7 mouse cellular contexts compared by ENCODE assay signal in the genomic region with DNA sequence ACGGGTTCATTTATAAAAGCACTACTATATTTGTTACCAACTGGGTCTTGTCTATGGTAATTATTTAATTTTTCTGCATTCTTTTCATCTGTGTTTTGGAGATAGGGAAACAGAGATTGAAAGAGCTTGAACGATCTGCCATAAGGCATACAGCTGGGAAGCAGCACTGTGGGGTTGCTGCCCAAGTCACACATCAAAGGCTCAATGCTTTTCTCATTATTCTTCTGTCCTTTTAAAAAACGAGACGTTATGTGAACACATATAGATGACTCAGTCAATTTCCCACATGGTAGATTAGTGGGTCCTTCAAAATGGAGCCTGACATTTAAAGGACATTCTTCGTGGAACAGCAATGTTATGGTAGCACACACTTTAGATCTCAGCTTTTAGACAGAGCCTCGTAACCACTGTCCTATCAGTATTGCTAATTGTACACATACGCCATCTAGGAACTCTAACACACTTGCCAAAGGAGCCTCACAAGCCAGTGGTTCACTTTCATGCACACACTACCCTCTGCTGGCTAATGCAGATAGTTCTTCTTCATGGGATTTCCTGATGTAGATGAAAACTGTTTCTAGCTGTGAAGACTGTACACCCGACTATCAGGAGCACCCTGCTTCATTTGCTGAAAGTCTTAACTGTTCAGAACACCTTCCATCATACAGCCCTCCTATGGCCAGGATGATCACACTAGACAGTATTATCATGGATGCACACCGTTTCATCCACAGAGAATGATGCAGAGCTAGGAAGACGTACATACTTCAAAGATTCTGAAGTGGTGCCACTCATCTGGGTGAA.
DNase-seq lines count a peak whose midpoint lies in the region; ATAC-seq and TF ChIP-seq lines count a peak whose summit lies in the region.

No protein-coding gene starts in this region.

- WGBS in liver, adult 2 months: 84% methylated on average over 10 of the region's 10 CpGs
- 76% methylated on average over 10 of the region's 10 CpGs for WGBS in forebrain, embryonic 12.5 days

- intact Hi-C loops in gastrocnemius, postnatal 36 days (cut with DNase I): no loop called here

- no peak for TF ChIP-seq CTCF in liver, adult 2 months (IDR thresholded peaks at IDR 0.05; ENCODE audit: low read depth, low read length)

- no peaks in the 10 kb centered on the region for H3K27me3 ChIP-seq in liver, adult 2 months (ENCODE audit: control insufficient read depth, insufficient read depth, low read length)
- H3K27me3 ChIP-seq in forebrain, embryonic 12.5 days: no peaks in the 10 kb centered on the region

- no peak overlapping the region for H3K9ac ChIP-seq in liver, adult 2 months (ENCODE audit: low read depth, low read length)
- H3K9ac ChIP-seq in forebrain, embryonic 12.5 days: no peak overlapping the region

- H3K9me3 ChIP-seq in forebrain, embryonic 12.5 days: no peaks in the 10 kb centered on the region

- peak; percentile 7 for DNase-seq in liver, adult 2 months (ENCODE audit: extremely low read depth, low read depth, low spot score)
- no peak for DNase-seq in liver
- peak; percentile 33 for DNase-seq in ZHBTc4 (ENCODE audit: low read depth, low spot score)
- peak; percentile 44 for DNase-seq in layer of hippocampus, adult 9-10 months (ENCODE audit: low spot score)
- DNase-seq in naive thymus-derived CD4-positive, alpha-beta T cell, adult 2 months (ENCODE audit: low read depth): peak; percentile 80
- no peak for DNase-seq in gastrocnemius, postnatal 36 days

- no peak overlapping the region for H3K4me3 ChIP-seq in liver, adult 2 months (ENCODE audit: insufficient read depth, low read depth, low read length)
- no peak overlapping the region for H3K4me3 ChIP-seq in forebrain, embryonic 12.5 days (replicated peaks)

- no peak overlapping the region for H3K27ac ChIP-seq in liver, adult 2 months (replicated peaks; ENCODE audit: insufficient read depth, low read depth, low read length)
- no peak overlapping the region for H3K27ac ChIP-seq in forebrain, embryonic 12.5 days

- TF ChIP-seq POLR2A in liver, adult 2 months (IDR thresholded peaks at IDR 0.05; ENCODE audit: extremely low read depth, insufficient read depth, low read length): no peak

- H3K4me1 ChIP-seq in liver, adult 2 months (ENCODE audit: control insufficient read depth, insufficient read depth, low read length): peaks cover 1% of the 10 kb centered on the region; the same call in 1 of the 2 replicates
- H3K4me1 ChIP-seq in forebrain, embryonic 12.5 days: no peaks in the 10 kb centered on the region

- no peak overlapping the region for H3K4me2 ChIP-seq in forebrain, embryonic 12.5 days

- peak; percentile 60; the same call in 1 of the 2 replicates for ATAC-seq in forebrain, embryonic 12.5 days (ENCODE audit: low FRiP score)

- H3K79me2 ChIP-seq in liver, adult 2 months (ENCODE audit: control insufficient read depth, insufficient read depth, low read length): no peaks in the 10 kb centered on the region

- H3K36me3 ChIP-seq in liver, adult 2 months (ENCODE audit: control insufficient read depth, insufficient read depth, low read length): peaks cover 44% of the 10 kb centered on the region
- peaks cover 21% of the 10 kb centered on the region for H3K36me3 ChIP-seq in forebrain, embryonic 12.5 days (replicated peaks)

Comparison
In these comparisons a context has a peak if more than half of its experiments do, and no peak if none do; other contexts are left out.
1. DNase-seq: peak in liver, adult 2 months (single experiment), ZHBTc4 (single experiment), layer of hippocampus, adult 9-10 months (single experiment) and naive thymus-derived CD4-positive, alpha-beta T cell, adult 2 months (single experiment); none in liver (single experiment) and gastrocnemius, postnatal 36 days (0 of 2).